ENCODE assay signal across 8 mouse cellular contexts in the genomic region with DNA sequence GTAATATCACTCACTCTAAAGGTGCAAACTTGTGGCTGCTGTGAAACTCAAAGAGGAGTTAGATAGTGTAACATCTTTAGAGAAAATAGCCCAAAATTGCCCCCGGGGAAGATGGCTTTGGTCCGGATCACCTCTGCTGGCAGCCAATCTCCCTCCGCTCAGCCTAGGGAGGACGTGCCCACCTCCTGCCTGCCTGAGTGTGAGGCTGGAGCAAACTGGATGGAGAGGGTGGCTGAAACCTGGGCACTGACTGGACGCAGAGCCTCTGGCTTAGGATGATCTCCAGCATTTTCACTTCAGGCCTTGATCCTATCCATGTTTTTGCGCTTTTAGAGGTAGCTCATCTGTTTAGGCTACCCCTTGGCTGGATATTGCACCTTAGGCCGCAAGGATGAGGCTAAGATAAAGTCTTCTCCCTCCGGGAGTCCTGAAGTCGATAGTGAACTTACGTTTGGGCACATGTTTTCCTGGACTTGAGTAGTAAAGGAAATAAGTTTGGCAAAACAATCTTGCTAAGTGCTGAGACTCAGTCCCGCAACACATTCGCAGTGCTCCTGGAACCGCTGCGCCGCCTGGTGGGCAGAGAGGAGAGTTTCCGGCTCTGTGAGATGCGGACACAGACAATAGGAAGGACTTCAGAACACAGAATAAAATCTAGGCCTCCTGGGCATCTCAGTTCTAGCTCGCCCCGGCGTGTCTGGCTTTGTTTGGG. TPM values are rescaled to one million over a fixed set of nuclear protein-coding genes. Genes with fewer than 3 reads are reported as not detected.
DNase-seq lines count a peak whose midpoint lies in the region; ATAC-seq and TF ChIP-seq lines count a peak whose summit lies in the region.

No protein-coding gene starts in this region.

- WGBS in embryonic facial prominence, embryonic 14.5 days = 15% methylated on average over 20 of the region's 20 CpGs
- WGBS in heart, embryonic 12.5 days = 11% methylated on average over 20 of the region's 20 CpGs
- 13% methylated on average over 20 of the region's 20 CpGs for WGBS in kidney, embryonic 16.5 days
- 12% methylated on average over 20 of the region's 20 CpGs for WGBS in liver, embryonic 14.5 days (ENCODE audit: insufficient replicate concordance)
- 11% methylated on average over 20 of the region's 20 CpGs for WGBS in stomach, embryonic 14.5 days

- H3K4me3 ChIP-seq in embryonic facial prominence, embryonic 14.5 days (ENCODE audit: low read depth, low read length) = peak overlapping the region; percentile 50
- peak overlapping the region; percentile 64 for H3K4me3 ChIP-seq in heart, embryonic 12.5 days
- H3K4me3 ChIP-seq in kidney, embryonic 16.5 days (ENCODE audit: low read length) = peak overlapping the region; percentile 59
- H3K4me3 ChIP-seq in liver, embryonic 14.5 days (ENCODE audit: insufficient read depth in 1 of 2, low read depth in 2 of 2, low read length in 2 of 2) = no peak overlapping the region; a peak in 1 of 4 replicates
- peak overlapping the region; percentile 64; the same call in 1 of the 2 replicates for H3K4me3 ChIP-seq in stomach, embryonic 14.5 days (ENCODE audit: low read depth, low read length)

- H3K27ac ChIP-seq in embryonic facial prominence, embryonic 14.5 days (replicated peaks; ENCODE audit: low read depth, low read length) = peak overlapping the region; percentile 82
- no peak overlapping the region for H3K27ac ChIP-seq in heart, embryonic 12.5 days (ENCODE audit: poor library complexity, severe bottlenecking)
- H3K27ac ChIP-seq in kidney, embryonic 16.5 days (ENCODE audit: low read length) = peak overlapping the region; percentile 88
- no peak overlapping the region for H3K27ac ChIP-seq in liver, embryonic 14.5 days
- H3K27ac ChIP-seq in stomach, embryonic 14.5 days (ENCODE audit: low read length) = peak overlapping the region; percentile 29

- peak; percentile 87 for DNase-seq in A20 (ENCODE audit: low read depth, low spot score)
- peak; percentile 88 to 92 for DNase-seq in adrenal gland, postnatal 36 days
- peak; percentile 90 for DNase-seq in embryonic facial prominence, embryonic 14.5 days (ENCODE audit: low spot score)
- peak in 2 of 3 experiments; percentile 30 to 58 for DNase-seq in liver, embryonic 14.5 days (ENCODE audit: low read depth in 3 of 3, low spot score in 3 of 3)
- DNase-seq in natural killer cell, adult 2 months (ENCODE audit: low spot score in 2 of 2) = peak; percentile 69 to 80

- H3K4me1 ChIP-seq in embryonic facial prominence, embryonic 14.5 days (ENCODE audit: control insufficient read depth, insufficient read depth, low read length) = peaks cover 27% of the 10 kb centered on the region
- peaks cover 37% of the 10 kb centered on the region for H3K4me1 ChIP-seq in heart, embryonic 12.5 days (replicated peaks)
- peaks cover 42% of the 10 kb centered on the region for H3K4me1 ChIP-seq in kidney, embryonic 16.5 days (ENCODE audit: insufficient read depth, low read length)
- H3K4me1 ChIP-seq in liver, embryonic 14.5 days (replicated peaks; ENCODE audit: control insufficient read depth in 2 of 2, insufficient read depth in 2 of 2, low read length in 1 of 2) = no peaks in the 10 kb centered on the region
- peaks cover 29% of the 10 kb centered on the region for H3K4me1 ChIP-seq in stomach, embryonic 14.5 days (ENCODE audit: control insufficient read depth, insufficient read depth, low read length)

- peak; percentile 17; the same call in 1 of the 2 replicates for ATAC-seq in embryonic facial prominence, embryonic 14.5 days (ENCODE audit: low read depth)
- ATAC-seq in heart, embryonic 12.5 days (ENCODE audit: insufficient number of reproducible peaks, low FRiP score) = no peak
- ATAC-seq in kidney, embryonic 16.5 days (ENCODE audit: low FRiP score, low TSS enrichment) = no peak
- ATAC-seq in liver, embryonic 14.5 days (ENCODE audit: insufficient read depth) = no peak; the same call in 1 of the 2 replicates
- no peak for ATAC-seq in stomach, embryonic 14.5 days (ENCODE audit: insufficient number of reproducible peaks, insufficient read depth, low FRiP score, low read depth)

- no peaks in the 10 kb centered on the region for H3K9me3 ChIP-seq in embryonic facial prominence, embryonic 14.5 days (ENCODE audit: control insufficient read depth, low read length)
- H3K9me3 ChIP-seq in heart, embryonic 12.5 days (replicated peaks) = no peaks in the 10 kb centered on the region
- H3K9me3 ChIP-seq in kidney, embryonic 16.5 days (ENCODE audit: low read length) = no peaks in the 10 kb centered on the region
- H3K9me3 ChIP-seq in liver, embryonic 14.5 days (ENCODE audit: control insufficient read depth, low read length) = no peaks in the 10 kb centered on the region
- H3K9me3 ChIP-seq in stomach, embryonic 14.5 days (ENCODE audit: control insufficient read depth, low read depth, low read length) = no peaks in the 10 kb centered on the region

- H3K4me2 ChIP-seq in embryonic facial prominence, embryonic 14.5 days (ENCODE audit: low read depth, low read length) = peak overlapping the region; percentile 80
- peak overlapping the region; percentile 93 for H3K4me2 ChIP-seq in heart, embryonic 12.5 days
- peak overlapping the region; percentile 91 for H3K4me2 ChIP-seq in kidney, embryonic 16.5 days (replicated peaks; ENCODE audit: low read depth, low read length)
- H3K4me2 ChIP-seq in liver, embryonic 14.5 days (ENCODE audit: low read depth) = peak overlapping the region; percentile 48
- H3K4me2 ChIP-seq in stomach, embryonic 14.5 days (replicated peaks; ENCODE audit: low read depth, low read length) = peak overlapping the region; percentile 96

- no peak for TF ChIP-seq EP300 in liver, embryonic 14.5 days (IDR thresholded peaks at IDR 0.05; ENCODE audit: low read depth)

- peak; percentile 91 for TF ChIP-seq CTCF in liver, embryonic 14.5 days (IDR thresholded peaks at IDR 0.05; ENCODE audit: low read depth)

- 0 out of 2 replicates have a peak, but pooled peaks cover 7% of the 10 kb centered on the region for H3K27me3 ChIP-seq in embryonic facial prominence, embryonic 14.5 days (replicated peaks; ENCODE audit: control insufficient read depth, insufficient read depth, low read length)
- no peaks in the 10 kb centered on the region for H3K27me3 ChIP-seq in heart, embryonic 12.5 days (replicated peaks)
- no peaks in the 10 kb centered on the region for H3K27me3 ChIP-seq in kidney, embryonic 16.5 days (ENCODE audit: insufficient read depth, low read length)
- peaks cover 44% of the 10 kb centered on the region for H3K27me3 ChIP-seq in liver, embryonic 14.5 days (ENCODE audit: control insufficient read depth, insufficient read depth, low read length)
- H3K27me3 ChIP-seq in stomach, embryonic 14.5 days (ENCODE audit: control insufficient read depth, insufficient read depth, low read length) = no peaks in the 10 kb centered on the region

- no peaks in the 10 kb centered on the region for H3K36me3 ChIP-seq in embryonic facial prominence, embryonic 14.5 days (ENCODE audit: control insufficient read depth, insufficient read depth, low read length)
- no peaks in the 10 kb centered on the region for H3K36me3 ChIP-seq in heart, embryonic 12.5 days
- no peaks in the 10 kb centered on the region for H3K36me3 ChIP-seq in kidney, embryonic 16.5 days (ENCODE audit: insufficient read depth, low read length)
- no peaks in the 10 kb centered on the region for H3K36me3 ChIP-seq in liver, embryonic 14.5 days (replicated peaks; ENCODE audit: control insufficient read depth, insufficient read depth, low read depth)
- no peaks in the 10 kb centered on the region for H3K36me3 ChIP-seq in stomach, embryonic 14.5 days (ENCODE audit: control insufficient read depth, insufficient read depth, low read length)

- H3K9ac ChIP-seq in embryonic facial prominence, embryonic 14.5 days (ENCODE audit: low read depth, low read length) = peak overlapping the region; percentile 65; the same call in 1 of the 2 replicates
- H3K9ac ChIP-seq in heart, embryonic 12.5 days = peak overlapping the region; percentile 87; the same call in 1 of the 2 replicates
- peak overlapping the region; percentile 75 for H3K9ac ChIP-seq in kidney, embryonic 16.5 days (replicated peaks; ENCODE audit: low read length)
- H3K9ac ChIP-seq in liver, embryonic 14.5 days (replicated peaks) = no peak overlapping the region
- H3K9ac ChIP-seq in stomach, embryonic 14.5 days (replicated peaks; ENCODE audit: low read depth, low read length) = no peak overlapping the region

RNA-seq across cellular contexts. Expression of a gene that starts 0.8 kb away (rescaled TPM):
- total RNA-seq in adrenal gland, postnatal 36 days (2021) = 10 to 100 TPM in 1 of 2 experiments, 1 to 10 TPM in 1; 9.8 to 12.5 TPM
- 33.8 and 35.8 TPM in 2 replicates for polyA plus RNA-seq in embryonic facial prominence, embryonic 14.5 days (2014; fragmentation: Nextera tagmentation; extraction: Ambion mirVana)
- polyA plus RNA-seq in heart, embryonic 12.5 days (2016; fragmentation: Nextera tagmentation; extraction: Ambion mirVana) = 27.0 and 31.0 TPM in 2 replicates
- polyA plus RNA-seq in kidney, embryonic 16.5 days (2015; fragmentation: Nextera tagmentation; extraction: Ambion mirVana) = 81.9 and 86.7 TPM in 2 replicates
- 3.6 and 3.7 TPM in 2 replicates for polyA plus RNA-seq in liver, embryonic 14.5 days (2012; rRNA removed)
- 2.9 TPM in 2 replicates for polyA plus RNA-seq in liver, embryonic 14.5 days (2014; fragmentation: Nextera tagmentation; extraction: Ambion mirVana)
- polyA plus RNA-seq in stomach, embryonic 14.5 days (2014; fragmentation: Nextera tagmentation; extraction: Ambion mirVana) = 39.3 and 45.0 TPM in 2 replicates

RNA-seq across cellular contexts. Expression of a gene that starts 11.4 kb away (rescaled TPM):
- 10 to 100 TPM; 42.0 to 47.7 TPM for total RNA-seq in adrenal gland, postnatal 36 days (2021)
- 70.5 and 80.2 TPM in 2 replicates for polyA plus RNA-seq in embryonic facial prominence, embryonic 14.5 days (2014; fragmentation: Nextera tagmentation; extraction: Ambion mirVana)
- polyA plus RNA-seq in heart, embryonic 12.5 days (2016; fragmentation: Nextera tagmentation; extraction: Ambion mirVana) = 40.9 and 42.9 TPM in 2 replicates
- polyA plus RNA-seq in kidney, embryonic 16.5 days (2015; fragmentation: Nextera tagmentation; extraction: Ambion mirVana) = 58.8 and 64.3 TPM in 2 replicates
- polyA plus RNA-seq in liver, embryonic 14.5 days (2012; rRNA removed) = 16.5 and 21.8 TPM in 2 replicates
- polyA plus RNA-seq in liver, embryonic 14.5 days (2014; fragmentation: Nextera tagmentation; extraction: Ambion mirVana) = 17.3 and 18.7 TPM in 2 replicates
- 86.5 TPM in 2 replicates for polyA plus RNA-seq in stomach, embryonic 14.5 days (2014; fragmentation: Nextera tagmentation; extraction: Ambion mirVana)

RNA-seq across cellular contexts. Expression of a gene that starts 22.6 kb away (rescaled TPM):
- 100 to 1,000 TPM; 117 to 130 TPM for total RNA-seq in adrenal gland, postnatal 36 days (2021)
- polyA plus RNA-seq in embryonic facial prominence, embryonic 14.5 days (2014; fragmentation: Nextera tagmentation; extraction: Ambion mirVana) = 151 and 177 TPM in 2 replicates
- 65.1 and 79.2 TPM in 2 replicates for polyA plus RNA-seq in heart, embryonic 12.5 days (2016; fragmentation: Nextera tagmentation; extraction: Ambion mirVana)
- 127 and 146 TPM in 2 replicates for polyA plus RNA-seq in kidney, embryonic 16.5 days (2015; fragmentation: Nextera tagmentation; extraction: Ambion mirVana)
- polyA plus RNA-seq in liver, embryonic 14.5 days (2012; rRNA removed) = 89.7 and 115 TPM in 2 replicates
- 64.3 and 65.8 TPM in 2 replicates for polyA plus RNA-seq in liver, embryonic 14.5 days (2014; fragmentation: Nextera tagmentation; extraction: Ambion mirVana)
- 144 and 186 TPM in 2 replicates for polyA plus RNA-seq in stomach, embryonic 14.5 days (2014; fragmentation: Nextera tagmentation; extraction: Ambion mirVana)

RNA-seq across cellular contexts. Expression of a gene that starts 35.6 kb away (rescaled TPM):
- total RNA-seq in adrenal gland, postnatal 36 days (2021) = 1 to 10 TPM; 1.3 to 1.6 TPM
- 3.7 and 4.7 TPM in 2 replicates for polyA plus RNA-seq in embryonic facial prominence, embryonic 14.5 days (2014; fragmentation: Nextera tagmentation; extraction: Ambion mirVana)
- polyA plus RNA-seq in heart, embryonic 12.5 days (2016; fragmentation: Nextera tagmentation; extraction: Ambion mirVana) = 0.89 and 1.1 TPM in 2 replicates
- 4.7 and 6.0 TPM in 2 replicates for polyA plus RNA-seq in kidney, embryonic 16.5 days (2015; fragmentation: Nextera tagmentation; extraction: Ambion mirVana)
- polyA plus RNA-seq in liver, embryonic 14.5 days (2012; rRNA removed) = 0.29 and 0.41 TPM in 2 replicates
- 0.05 TPM in 1 of 2 replicates, not detected in the other for polyA plus RNA-seq in liver, embryonic 14.5 days (2014; fragmentation: Nextera tagmentation; extraction: Ambion mirVana)
- polyA plus RNA-seq in stomach, embryonic 14.5 days (2014; fragmentation: Nextera tagmentation; extraction: Ambion mirVana) = 4.9 and 5.1 TPM in 2 replicates

RNA-seq across cellular contexts. Expression of a gene that starts 36.0 kb away (rescaled TPM):
- 100 to 1,000 TPM; 114 to 139 TPM for total RNA-seq in adrenal gland, postnatal 36 days (2021)
- 324 and 349 TPM in 2 replicates for polyA plus RNA-seq in embryonic facial prominence, embryonic 14.5 days (2014; fragmentation: Nextera tagmentation; extraction: Ambion mirVana)
- 243 and 262 TPM in 2 replicates for polyA plus RNA-seq in heart, embryonic 12.5 days (2016; fragmentation: Nextera tagmentation; extraction: Ambion mirVana)
- polyA plus RNA-seq in kidney, embryonic 16.5 days (2015; fragmentation: Nextera tagmentation; extraction: Ambion mirVana) = 272 and 300 TPM in 2 replicates
- polyA plus RNA-seq in liver, embryonic 14.5 days (2012; rRNA removed) = 26.3 and 26.4 TPM in 2 replicates
- polyA plus RNA-seq in liver, embryonic 14.5 days (2014; fragmentation: Nextera tagmentation; extraction: Ambion mirVana) = 117 and 138 TPM in 2 replicates
- polyA plus RNA-seq in stomach, embryonic 14.5 days (2014; fragmentation: Nextera tagmentation; extraction: Ambion mirVana) = 297 and 314 TPM in 2 replicates

Comparison
In these comparisons a context has a peak if more than half of its experiments do, and no peak if none do; other contexts are left out.
1. H3K27ac ChIP-seq: peak in embryonic facial prominence, embryonic 14.5 days (single experiment), kidney, embryonic 16.5 days (single experiment) and stomach, embryonic 14.5 days (single experiment); none in heart, embryonic 12.5 days (single experiment) and liver, embryonic 14.5 days (single experiment).
2. H3K4me3 ChIP-seq: peak in embryonic facial prominence, embryonic 14.5 days (single experiment), heart, embryonic 12.5 days (single experiment), kidney, embryonic 16.5 days (single experiment) and stomach, embryonic 14.5 days (single experiment); none in liver, embryonic 14.5 days (0 of 2).
3. H3K9ac ChIP-seq: peak in embryonic facial prominence, embryonic 14.5 days (single experiment), heart, embryonic 12.5 days (single experiment) and kidney, embryonic 16.5 days (single experiment); none in liver, embryonic 14.5 days (single experiment) and stomach, embryonic 14.5 days (single experiment).
4. Peak in every context shown above with its lines, with median percentiles within 50 percentile points of each other: DNase-seq and H3K4me2 ChIP-seq.